Mouse (Mus musculus) lung, embryonic 14.5 days (tissue): ENCODE results near the gene Dda1. TPM values are rescaled to one million over a fixed set of nuclear protein-coding genes. Genes with fewer than 3 reads are reported as not detected.

ENCODE experiments used
- ATAC-seq: fragments of 200-750 bp; cut with Nextera tagmentation; 2 replicates; pipeline ENCODE4 v1.8.0; 2017; ENCODE audit warnings: mild to moderate bottlenecking, moderate TSS enrichment, moderate library complexity; ENCODE audit not compliant: insufficient read depth
- DNase-seq: peaks from one replicate; pipeline ENCODE4 v3.0.0-alpha.2; 2015
- H3K27ac ChIP-seq: fragments of 300-500 bp; sonication (generic); 2 replicates; pipeline ENCODE4 v1.5.1; 2014; ENCODE audit warnings: low read depth, mild to moderate bottlenecking, moderate library complexity
- H3K27me3 ChIP-seq: fragments of 300-500 bp; sonication (generic); 2 replicates; pipeline ENCODE4 v1.6.1; 2014; ENCODE audit warnings: low read length, control low read depth; ENCODE audit not compliant: insufficient read depth
- H3K36me3 ChIP-seq: fragments of 300-500 bp; sonication (generic); 2 replicates; pipeline ENCODE4 v1.6.1; 2014; ENCODE audit warnings: control low read depth; ENCODE audit not compliant: insufficient read depth
- H3K4me1 ChIP-seq: fragments of 300-500 bp; sonication (generic); 2 replicates; pipeline ENCODE4 v1.6.1; 2014; ENCODE audit warnings: antibody characterized with exemption, control low read depth; ENCODE audit not compliant: insufficient read depth
- H3K4me2 ChIP-seq: fragments of 300-500 bp; sonication (generic); 2 replicates; pipeline ENCODE4 v1.6.1; 2014; ENCODE audit warnings: mild to moderate bottlenecking
- H3K4me3 ChIP-seq: fragments of 300-500 bp; sonication (generic); 2 replicates; pipeline ENCODE4 v1.5.1; 2014; ENCODE audit warnings: low read depth, low read length
- H3K9ac ChIP-seq: fragments of 300-500 bp; sonication (generic); 2 replicates; pipeline ENCODE4 v1.6.1; 2014
- H3K9me3 ChIP-seq: fragments of 300-500 bp; sonication (generic); 2 replicates; pipeline ENCODE4 v1.6.1; 2016; ENCODE audit warnings: low read depth, low read length, control low read depth
- CTCF ChIP-seq: IDR thresholded peaks from 2 replicates; pipeline ENCODE4 v1.5.1; 2016; ENCODE audit warnings: antibody characterized with exemption, low read depth
- WGBS: fragments of 180-500 bp; shearing (Covaris S2); extraction: QIAGEN DNeasy Blood & Tissue Kit; methylation state at CpG from one replicate; pipeline ENCODE4 v1.1.7; 2014; 5-methylcytosine and 5-hydroxymethylcytosine counted together
- polyA plus RNA-seq: library from polyadenylated mRNA; unstranded; fragments of >200 nt; fragmentation: Nextera tagmentation; extraction: Ambion mirVana; gene quantifications from 2 replicates; pipeline ENCODE4 v1.2.1, GENCODE M21; 2014

Gene Dda1
- polyA plus RNA-seq, 1 experiment from 2014 or later = 111 TPM

DNA sequence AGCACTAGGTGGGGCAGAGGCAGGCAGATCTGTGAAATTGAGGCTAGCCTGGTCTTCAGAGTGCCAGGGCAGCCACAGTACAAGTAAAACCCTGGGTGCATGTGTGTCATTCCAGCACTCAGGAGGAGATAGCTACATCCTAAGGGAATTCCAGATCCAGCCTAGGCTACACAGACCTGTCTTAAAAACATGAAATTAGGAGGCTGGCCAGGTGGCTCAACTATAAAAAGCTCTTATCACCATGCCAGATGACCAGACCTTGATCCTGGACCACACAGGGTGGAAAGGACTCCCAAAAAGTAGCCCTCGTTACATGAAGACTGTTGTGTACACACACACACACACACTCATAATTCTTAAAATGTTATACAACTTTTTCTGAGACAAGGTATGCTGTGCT lies 998 bp upstream of the Dda1 start:
- Histone ChIP-seq H3K4me3 (no peak overlapping the region), H3K9me3 (no peaks in the 10 kb centered on the region), H3K27ac (no peak overlapping the region), H3K4me1 (peaks cover 17% of the 10 kb centered on the region), H3K36me3 (peaks cover 27% of the 10 kb centered on the region), H3K27me3 (no peaks in the 10 kb centered on the region), H3K4me2 (no peak overlapping the region), H3K9ac (no peak overlapping the region)
- 76% methylated on average over 1 of the region's 1 CpGs for WGBS
- no peak for TF ChIP-seq CTCF
- DNase-seq (no peak), ATAC-seq (no peak)

DNA sequence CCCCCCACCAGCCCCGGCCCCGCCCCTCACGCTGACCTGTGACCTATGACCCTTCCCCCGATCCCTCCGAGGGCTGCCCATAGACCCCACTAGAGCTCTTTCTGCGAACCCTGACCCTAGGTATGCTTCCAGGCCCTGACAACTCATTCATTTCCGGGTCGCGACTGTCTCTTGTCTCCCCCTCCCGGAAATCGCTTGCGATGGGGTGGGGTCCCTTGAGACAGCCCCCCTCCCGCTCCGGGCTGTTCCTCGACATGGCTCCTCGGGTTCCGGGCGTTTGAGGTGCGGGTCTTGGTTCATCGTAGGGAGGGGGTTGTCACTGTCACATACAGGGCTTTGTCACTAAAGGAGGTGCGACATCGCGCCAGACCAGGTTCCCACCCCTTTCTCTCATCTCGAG lies 412 bp downstream of the Dda1 start:
- Histone ChIP-seq H3K4me2 (peak overlapping the region; percentile 87), H3K27ac (peak overlapping the region; percentile 54; the same call in 1 of the 2 replicates), H3K4me3 (peak overlapping the region; percentile 83), H3K4me1 (peaks cover 10% of the 10 kb centered on the region; the same call in 1 of the 2 replicates), H3K27me3 (no peaks in the 10 kb centered on the region), H3K36me3 (peaks cover 39% of the 10 kb centered on the region), H3K9me3 (no peaks in the 10 kb centered on the region), H3K9ac (peak overlapping the region; percentile 73)
- DNase-seq = peak; percentile 62
- WGBS = under 1% methylated on average over 24 of the region's 24 CpGs
- TF ChIP-seq CTCF = no peak
- peak; percentile 22 for ATAC-seq

DNA sequence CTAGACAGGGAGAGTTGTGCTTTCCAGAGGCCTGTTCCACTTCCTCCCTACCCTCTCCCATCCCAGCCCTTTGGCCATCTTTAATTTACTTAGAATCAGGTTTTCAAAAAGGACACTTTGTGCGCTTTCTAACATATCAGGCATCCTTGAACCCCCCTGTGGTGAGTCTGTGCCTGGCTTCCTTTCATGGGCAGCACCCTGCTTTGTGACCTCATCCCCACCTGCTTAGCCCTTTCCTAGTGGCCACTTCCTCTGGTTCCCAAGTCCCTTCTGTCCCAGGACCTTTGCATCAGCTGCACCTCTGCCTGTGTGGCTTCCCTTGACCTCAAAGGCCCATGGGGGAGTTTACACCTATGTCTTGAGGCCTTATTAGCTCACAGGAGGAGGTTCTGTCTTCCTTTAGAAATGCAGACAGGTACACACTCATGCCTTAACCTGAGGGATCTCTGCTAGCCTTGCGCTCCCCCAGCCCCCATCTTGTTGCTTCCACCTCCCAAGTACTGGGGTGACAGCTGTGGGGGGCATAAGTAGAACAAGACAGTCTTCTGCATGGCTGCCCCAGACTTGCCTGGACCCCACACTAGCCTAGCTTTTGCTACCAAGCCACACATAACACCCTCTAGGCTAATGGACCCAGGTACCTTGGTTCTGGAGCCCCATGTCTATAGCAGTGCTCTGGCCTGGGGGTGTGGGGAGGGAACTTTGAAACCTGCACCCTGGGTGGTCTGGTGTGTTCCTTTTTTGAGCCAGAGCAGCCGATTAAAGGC lies 1.3 kb downstream of the Dda1 start:
- no peaks in the 10 kb centered on the region for H3K9me3 ChIP-seq
- H3K9ac ChIP-seq = peak overlapping the region; percentile 73; the same call in 1 of the 2 replicates
- peaks cover 10% of the 10 kb centered on the region; the same call in 1 of the 2 replicates for H3K4me1 ChIP-seq
- no peaks in the 10 kb centered on the region for H3K27me3 ChIP-seq
- peak overlapping the region; percentile 87 for H3K4me2 ChIP-seq
- TF ChIP-seq CTCF = no peak
- no peak overlapping the region for H3K27ac ChIP-seq
- H3K4me3 ChIP-seq = peak overlapping the region; percentile 83
- DNase-seq = no peak
- no peak for ATAC-seq
- WGBS = 82% methylated on average over 3 of the region's 3 CpGs
- peaks cover 44% of the 10 kb centered on the region for H3K36me3 ChIP-seq

DNA sequence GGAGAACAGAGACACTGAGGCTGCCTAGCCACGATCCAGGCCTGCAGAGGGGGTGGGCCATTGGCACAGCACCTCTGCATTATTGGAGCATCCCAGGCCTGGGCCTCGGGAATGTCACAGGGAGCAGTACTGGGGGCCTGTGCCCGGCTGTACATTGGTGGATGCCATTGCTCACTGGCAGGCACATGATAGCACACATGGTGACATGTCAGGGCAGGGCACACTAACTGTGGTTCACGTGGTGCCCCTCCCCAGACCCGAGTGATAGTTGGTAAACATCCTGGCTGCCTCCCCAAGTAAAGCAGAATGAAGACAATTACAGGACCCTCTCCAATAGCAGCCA lies 1.9 kb downstream of the Dda1 start:
- 70% methylated on average over 5 of the region's 5 CpGs for WGBS
- Histone ChIP-seq H3K9ac (no peak overlapping the region), H3K27me3 (no peaks in the 10 kb centered on the region), H3K4me3 (no peak overlapping the region), H3K9me3 (no peaks in the 10 kb centered on the region), H3K4me1 (peaks cover 8% of the 10 kb centered on the region; the same call in 1 of the 2 replicates), H3K4me2 (peak overlapping the region; percentile 87; the same call in 1 of the 2 replicates), H3K27ac (no peak overlapping the region), H3K36me3 (peaks cover 46% of the 10 kb centered on the region)
- no peak for DNase-seq
- ATAC-seq = no peak
- no peak for TF ChIP-seq CTCF

DNA sequence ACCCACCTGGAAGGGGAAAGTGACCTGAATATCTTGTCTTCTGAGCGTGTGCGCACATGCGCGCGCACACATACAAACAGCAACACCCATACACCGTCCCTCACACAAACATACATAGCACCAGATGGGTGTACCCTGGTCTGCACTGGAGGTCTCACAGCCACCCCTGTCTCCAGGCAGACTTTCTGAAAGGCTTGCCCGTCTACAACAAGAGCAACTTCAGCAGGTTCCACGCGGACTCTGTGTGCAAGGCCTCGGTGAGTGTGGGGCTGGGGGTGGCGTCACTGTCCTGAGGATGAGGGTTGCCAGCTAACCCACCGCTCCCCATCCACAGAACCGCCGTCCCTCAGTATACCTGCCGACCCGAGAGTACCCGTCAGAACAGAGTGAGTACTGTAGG lies 2.9 kb downstream of the Dda1 start:
- no peak overlapping the region for H3K27ac ChIP-seq
- peaks cover 6% of the 10 kb centered on the region; the same call in 1 of the 2 replicates for H3K4me1 ChIP-seq
- 96% methylated on average over 17 of the region's 17 CpGs for WGBS
- no peaks in the 10 kb centered on the region for H3K9me3 ChIP-seq
- DNase-seq = no peak
- no peak overlapping the region for H3K4me2 ChIP-seq
- TF ChIP-seq CTCF = no peak
- H3K36me3 ChIP-seq = peaks cover 44% of the 10 kb centered on the region
- no peak for ATAC-seq
- H3K9ac ChIP-seq = no peak overlapping the region
- H3K27me3 ChIP-seq = no peaks in the 10 kb centered on the region
- H3K4me3 ChIP-seq = no peak overlapping the region

DNA sequence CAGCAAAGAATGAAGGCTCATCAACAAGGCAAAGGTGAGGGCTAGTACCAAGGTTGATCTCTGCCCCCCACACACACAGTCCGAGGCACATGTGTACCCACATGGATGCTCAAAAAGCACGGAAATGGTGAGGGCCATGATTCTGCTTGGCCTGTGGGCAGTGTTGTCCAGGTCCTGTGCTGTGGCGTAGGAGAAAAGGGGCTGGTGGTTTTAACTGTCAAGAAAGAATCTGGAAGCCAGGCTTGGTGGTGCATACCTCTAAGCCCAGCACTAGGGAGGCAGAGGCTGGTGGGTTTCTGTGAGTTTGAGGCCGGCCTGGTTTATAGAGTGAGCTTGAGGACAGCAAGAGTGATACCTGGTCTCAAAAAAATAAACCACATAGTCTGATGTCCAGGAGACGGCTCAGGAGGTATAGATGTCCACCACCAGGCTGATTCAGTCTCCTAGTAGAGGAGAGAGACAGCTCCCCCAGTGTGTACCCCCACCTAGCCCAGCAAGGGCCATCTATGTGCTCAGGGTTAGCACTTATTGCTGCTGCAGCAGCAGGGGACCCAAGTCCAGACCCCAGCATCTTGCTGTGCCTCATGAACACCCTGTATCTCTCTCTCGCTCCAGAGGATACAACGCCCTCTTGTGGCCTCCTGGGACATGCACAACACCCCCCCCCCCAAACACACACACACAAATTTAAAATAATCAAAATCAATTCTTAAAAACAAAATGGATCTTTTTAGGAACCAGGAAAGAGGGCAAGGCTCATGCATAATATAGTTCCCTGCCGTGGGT lies 3.8 kb downstream of the Dda1 start:
- no peak for ATAC-seq
- no peak for DNase-seq
- Histone ChIP-seq H3K4me1 (peaks cover 6% of the 10 kb centered on the region; the same call in 1 of the 2 replicates), H3K4me2 (no peak overlapping the region), H3K9ac (no peak overlapping the region), H3K9me3 (no peaks in the 10 kb centered on the region), H3K4me3 (no peak overlapping the region), H3K27me3 (no peaks in the 10 kb centered on the region), H3K36me3 (peaks cover 44% of the 10 kb centered on the region), H3K27ac (no peak overlapping the region)
- WGBS = 87% methylated on average over 8 of the region's 8 CpGs
- peak; percentile 27; the same call in 1 of the 2 replicates for TF ChIP-seq CTCF

DNA sequence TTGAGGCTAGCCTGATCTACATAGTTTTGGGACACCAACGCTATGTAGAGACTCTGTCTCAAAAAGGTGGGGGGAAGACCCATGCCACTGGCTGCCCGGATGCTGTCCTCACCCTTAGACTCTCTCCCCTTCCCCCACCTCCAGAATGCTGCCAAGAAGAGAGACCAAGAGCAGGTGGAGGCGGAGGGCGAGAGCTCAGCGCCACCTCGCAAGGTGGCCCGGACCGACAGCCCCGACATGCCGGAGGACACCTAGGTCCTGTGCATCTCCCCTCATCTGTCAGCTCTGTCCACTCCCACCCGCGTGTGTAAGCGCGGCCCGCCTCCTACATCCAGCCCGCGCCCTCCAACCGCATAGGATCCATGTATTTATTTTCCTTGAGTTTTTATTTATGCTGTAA lies 5.3 kb downstream of the Dda1 start:
- Histone ChIP-seq H3K27ac (no peak overlapping the region), H3K36me3 (peaks cover 47% of the 10 kb centered on the region), H3K27me3 (no peaks in the 10 kb centered on the region), H3K4me1 (peaks cover 6% of the 10 kb centered on the region; the same call in 1 of the 2 replicates), H3K9me3 (no peaks in the 10 kb centered on the region), H3K9ac (no peak overlapping the region), H3K4me3 (no peak overlapping the region), H3K4me2 (no peak overlapping the region)
- no peak for ATAC-seq
- 91% methylated on average over 17 of the region's 18 CpGs for WGBS
- TF ChIP-seq CTCF = no peak
- DNase-seq = no peak
